Mouse (Mus musculus): ENCODE data around the gene Prdm1. TPM values are rescaled to one million over a fixed set of nuclear protein-coding genes. Genes with fewer than 3 reads are reported as not detected.

Prdm1 gene
- 0.62 and 0.97 TPM in 2 replicates for polyA plus RNA-seq (2014; fragmentation: Nextera tagmentation; extraction: Ambion mirVana)

GRCm38 (mm10) chr10:44528291-44529082 lies at the start of gene Prdm1:
Prdm1 (minus strand) TSS chr10:44528501.
- DNase-seq (ENCODE audit: low spot score) (peak; percentile 48), ATAC-seq (replicated peaks; ENCODE audit: low FRiP score) (peak; percentile 5; the same call in 1 of the 2 replicates)
- H3K4me2 ChIP-seq: peak within 1 kb of the TSS; percentile 84
- peak within 1 kb of the TSS; percentile 72 for H3K9ac ChIP-seq (ENCODE audit: low read depth, low read length)
- peaks cover 32% of the 10 kb centered on the region for H3K27me3 ChIP-seq (replicated peaks; ENCODE audit: control insufficient read depth, insufficient read depth, low read length)
- peak within 1 kb of the TSS; percentile 71 for H3K4me3 ChIP-seq (ENCODE audit: low read depth, low read length)
- H3K36me3 ChIP-seq (ENCODE audit: control insufficient read depth, insufficient read depth, low read length): no peaks in the 10 kb centered on the region
- WGBS: 6% methylated on average over 25 of the region's 25 CpGs
- peaks cover 5% of the 10 kb centered on the region for H3K4me1 ChIP-seq (replicated peaks; ENCODE audit: control insufficient read depth, insufficient read depth, low read length)
- no peaks in the 10 kb centered on the region for H3K9me3 ChIP-seq (ENCODE audit: control insufficient read depth, low read length)
- H3K27ac ChIP-seq (ENCODE audit: low read depth, low read length): no peak within 1 kb of the TSS

DNA sequence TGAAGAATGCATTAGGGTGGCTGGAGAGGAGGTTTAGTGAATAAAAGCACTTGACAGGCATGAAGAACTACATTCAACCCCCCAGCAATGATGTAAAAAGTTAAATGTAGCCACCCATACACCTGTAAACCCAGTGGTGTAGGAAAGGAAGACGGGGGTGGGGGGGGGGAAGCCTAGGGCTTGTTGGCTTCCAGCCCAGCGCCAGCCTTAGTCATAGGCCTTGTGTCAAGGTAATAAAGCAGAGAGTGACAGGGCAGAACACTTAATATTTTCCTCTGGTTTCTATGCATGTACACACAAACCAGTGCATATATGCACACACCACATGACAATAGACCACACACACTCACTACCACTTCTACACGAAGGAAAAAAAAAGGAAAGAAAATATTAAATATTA lies 37.7 kb upstream of the Prdm1 start:
- H3K9ac ChIP-seq (ENCODE audit: low read depth, low read length): no peak overlapping the region
- no peaks in the 10 kb centered on the region for H3K27me3 ChIP-seq (replicated peaks; ENCODE audit: control insufficient read depth, insufficient read depth, low read length)
- no peaks in the 10 kb centered on the region for H3K4me1 ChIP-seq (replicated peaks; ENCODE audit: control insufficient read depth, insufficient read depth, low read length)
- DNase-seq (ENCODE audit: low spot score) (no peak), ATAC-seq (replicated peaks; ENCODE audit: low FRiP score) (no peak)
- no peak overlapping the region for H3K4me3 ChIP-seq (ENCODE audit: low read depth, low read length)
- H3K4me2 ChIP-seq: no peak overlapping the region
- WGBS: 71% methylated on average over 3 of the region's 3 CpGs
- H3K27ac ChIP-seq (ENCODE audit: low read depth, low read length): no peak overlapping the region
- no peaks in the 10 kb centered on the region for H3K9me3 ChIP-seq (ENCODE audit: control insufficient read depth, low read length)
- no peaks in the 10 kb centered on the region for H3K36me3 ChIP-seq (ENCODE audit: control insufficient read depth, insufficient read depth, low read length)

DNA sequence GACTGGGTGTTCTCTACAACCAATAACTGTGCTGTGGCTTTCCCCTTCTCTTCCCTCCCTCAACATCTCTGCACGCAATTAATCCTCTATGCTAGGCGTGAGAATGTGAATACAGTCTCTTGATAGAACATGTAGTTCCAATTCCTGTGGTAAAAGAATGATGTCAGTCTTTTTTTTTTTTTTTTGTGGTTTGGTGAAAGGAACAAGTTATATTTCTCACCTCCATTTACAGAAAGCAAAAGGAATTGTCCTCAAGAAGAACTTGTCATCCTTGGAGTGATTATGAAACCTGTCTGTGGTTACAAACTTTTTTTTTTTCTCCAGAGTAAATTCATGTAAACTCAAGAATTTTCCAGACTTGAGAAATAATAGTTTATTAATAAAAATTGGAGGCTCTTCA lies 36.8 kb upstream of the Prdm1 start:
- H3K4me1 ChIP-seq (replicated peaks; ENCODE audit: control insufficient read depth, insufficient read depth, low read length): no peaks in the 10 kb centered on the region
- H3K4me2 ChIP-seq: no peak overlapping the region
- H3K9me3 ChIP-seq (ENCODE audit: control insufficient read depth, low read length): no peaks in the 10 kb centered on the region
- H3K27me3 ChIP-seq (replicated peaks; ENCODE audit: control insufficient read depth, insufficient read depth, low read length): no peaks in the 10 kb centered on the region
- H3K9ac ChIP-seq (ENCODE audit: low read depth, low read length): no peak overlapping the region
- ATAC-seq (replicated peaks; ENCODE audit: low FRiP score): no peak
- H3K36me3 ChIP-seq (ENCODE audit: control insufficient read depth, insufficient read depth, low read length): no peaks in the 10 kb centered on the region
- no peak for DNase-seq (ENCODE audit: low spot score)
- H3K27ac ChIP-seq (ENCODE audit: low read depth, low read length): no peak overlapping the region
- WGBS: 82% methylated on average over 2 of the region's 2 CpGs
- no peak overlapping the region for H3K4me3 ChIP-seq (ENCODE audit: low read depth, low read length)

DNA sequence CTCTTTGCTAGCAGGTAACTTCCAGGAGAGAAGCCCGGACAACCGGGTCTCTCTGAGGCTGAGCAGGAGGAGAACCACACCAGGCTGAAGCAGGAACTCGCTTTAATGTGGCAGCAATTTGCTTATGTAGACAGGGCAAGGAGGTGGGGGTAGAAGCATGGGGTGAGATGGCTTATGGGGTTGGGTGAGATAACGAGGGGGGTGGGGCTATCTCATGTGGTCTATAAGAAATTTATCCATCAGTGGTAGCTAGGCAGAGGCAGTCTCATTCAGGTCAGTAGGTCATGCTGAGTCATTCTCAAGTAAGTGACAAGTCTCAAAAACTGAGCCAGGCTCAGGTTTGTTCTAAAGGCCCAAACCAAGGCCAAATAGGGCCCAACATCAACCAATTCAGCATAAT lies 28.5 kb upstream of the Prdm1 start:
- DNase-seq (ENCODE audit: low spot score) (no peak), ATAC-seq (replicated peaks; ENCODE audit: low FRiP score) (peak; percentile 78)
- WGBS: 65% methylated on average over 4 of the region's 4 CpGs
- H3K9me3 ChIP-seq (ENCODE audit: control insufficient read depth, low read length): no peaks in the 10 kb centered on the region
- no peak overlapping the region for H3K9ac ChIP-seq (ENCODE audit: low read depth, low read length)
- H3K4me1 ChIP-seq (replicated peaks; ENCODE audit: control insufficient read depth, insufficient read depth, low read length): peaks cover 4% of the 10 kb centered on the region; the same call in 1 of the 2 replicates
- H3K27ac ChIP-seq (ENCODE audit: low read depth, low read length): no peak overlapping the region
- no peak overlapping the region for H3K4me3 ChIP-seq (ENCODE audit: low read depth, low read length)
- H3K27me3 ChIP-seq (replicated peaks; ENCODE audit: control insufficient read depth, insufficient read depth, low read length): no peaks in the 10 kb centered on the region
- H3K4me2 ChIP-seq: no peak overlapping the region
- no peaks in the 10 kb centered on the region for H3K36me3 ChIP-seq (ENCODE audit: control insufficient read depth, insufficient read depth, low read length)

DNA sequence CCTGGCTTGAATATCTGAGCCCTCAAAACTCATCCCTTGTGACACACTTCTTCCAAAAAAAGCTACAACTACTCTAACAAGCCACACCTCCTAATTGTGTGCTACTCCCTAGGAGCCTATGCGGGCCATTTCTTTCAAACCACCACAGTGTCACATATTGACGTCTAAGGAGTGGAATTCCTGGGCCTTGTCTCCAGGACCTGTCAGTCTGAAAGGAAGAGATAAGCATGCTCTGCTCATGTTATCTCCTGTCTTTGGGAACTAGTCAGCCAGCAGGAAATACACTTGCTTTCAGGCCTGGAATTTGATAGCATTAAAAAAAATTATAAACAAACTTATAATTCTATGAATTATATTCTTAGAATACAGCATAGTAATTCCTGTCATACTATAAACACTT lies 27.0 kb upstream of the Prdm1 start:
- ATAC-seq (replicated peaks; ENCODE audit: low FRiP score) (peak; percentile 84), DNase-seq (ENCODE audit: low spot score) (no peak)
- Histone ChIP-seq H3K27ac (ENCODE audit: low read depth, low read length) (no peak overlapping the region), H3K27me3 (replicated peaks; ENCODE audit: control insufficient read depth, insufficient read depth, low read length) (no peaks in the 10 kb centered on the region), H3K4me1 (replicated peaks; ENCODE audit: control insufficient read depth, insufficient read depth, low read length) (peaks cover 4% of the 10 kb centered on the region; the same call in 1 of the 2 replicates), H3K4me3 (ENCODE audit: low read depth, low read length) (no peak overlapping the region), H3K9ac (ENCODE audit: low read depth, low read length) (no peak overlapping the region), H3K36me3 (ENCODE audit: control insufficient read depth, insufficient read depth, low read length) (no peaks in the 10 kb centered on the region), H3K4me2 (no peak overlapping the region), H3K9me3 (ENCODE audit: control insufficient read depth, low read length) (no peaks in the 10 kb centered on the region)
- WGBS: 15% methylated on average over 2 of the region's 2 CpGs

DNA sequence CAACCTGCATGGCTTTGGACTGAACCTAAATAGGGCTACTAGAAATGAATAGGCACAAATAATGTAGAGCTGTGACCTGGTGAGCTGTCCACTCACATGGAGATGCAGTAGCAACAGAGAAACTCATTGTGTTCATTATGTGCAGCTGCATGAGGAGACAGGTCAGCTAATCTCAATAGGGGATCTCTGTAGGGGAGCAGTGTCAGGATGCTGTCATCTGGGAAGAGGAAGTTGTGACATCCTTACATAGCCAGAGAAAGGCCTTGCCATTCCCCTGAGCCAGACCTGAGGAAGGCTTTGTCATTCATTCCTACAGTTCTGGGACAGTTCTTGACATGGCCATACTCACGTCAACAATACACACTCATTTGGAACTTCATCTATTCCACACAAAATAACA lies 25.3 kb upstream of the Prdm1 start:
- DNase-seq (ENCODE audit: low spot score) (no peak), ATAC-seq (replicated peaks; ENCODE audit: low FRiP score) (no peak)
- WGBS: 84% methylated on average over 1 of the region's 1 CpGs
- H3K4me2 ChIP-seq: no peak overlapping the region
- no peak overlapping the region for H3K9ac ChIP-seq (ENCODE audit: low read depth, low read length)
- no peak overlapping the region for H3K27ac ChIP-seq (ENCODE audit: low read depth, low read length)
- no peaks in the 10 kb centered on the region for H3K27me3 ChIP-seq (replicated peaks; ENCODE audit: control insufficient read depth, insufficient read depth, low read length)
- H3K36me3 ChIP-seq (ENCODE audit: control insufficient read depth, insufficient read depth, low read length): no peaks in the 10 kb centered on the region
- H3K9me3 ChIP-seq (ENCODE audit: control insufficient read depth, low read length): no peaks in the 10 kb centered on the region
- H3K4me3 ChIP-seq (ENCODE audit: low read depth, low read length): no peak overlapping the region
- peaks cover 4% of the 10 kb centered on the region; the same call in 1 of the 2 replicates for H3K4me1 ChIP-seq (replicated peaks; ENCODE audit: control insufficient read depth, insufficient read depth, low read length)

- H3K27ac ChIP-seq (ENCODE audit: low read depth, low read length): no peak overlapping the region
These were observed 10.8 kb upstream of the Prdm1 start for GRCm38 (mm10) chr10:44539033-44539578.

DNA sequence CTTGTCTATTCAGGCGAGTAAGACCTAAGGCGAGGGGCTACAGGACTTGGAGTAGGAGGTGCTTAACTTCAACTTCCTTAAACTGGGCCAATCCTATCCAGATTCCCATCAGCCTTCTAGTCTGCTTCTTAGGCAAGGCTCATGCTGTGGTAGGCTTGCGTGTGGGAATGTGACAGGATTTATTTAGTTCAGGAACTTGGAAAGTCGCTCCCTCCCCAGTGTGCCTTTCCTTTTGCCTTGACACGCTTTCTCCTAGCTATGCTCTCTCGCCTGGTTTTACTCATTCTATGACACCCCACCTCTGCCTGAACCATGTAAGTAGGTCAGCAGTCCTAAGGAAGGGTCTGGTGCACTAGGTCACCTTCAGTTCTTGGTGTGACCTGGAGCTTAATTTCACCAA lies 9.8 kb upstream of the Prdm1 start:
- Histone ChIP-seq H3K4me3 (ENCODE audit: low read depth, low read length) (no peak overlapping the region), H3K9ac (ENCODE audit: low read depth, low read length) (no peak overlapping the region), H3K27me3 (replicated peaks; ENCODE audit: control insufficient read depth, insufficient read depth, low read length) (no peaks in the 10 kb centered on the region), H3K9me3 (ENCODE audit: control insufficient read depth, low read length) (no peaks in the 10 kb centered on the region), H3K4me1 (replicated peaks; ENCODE audit: control insufficient read depth, insufficient read depth, low read length) (peaks cover 5% of the 10 kb centered on the region; the same call in 1 of the 2 replicates), H3K4me2 (no peak overlapping the region), H3K36me3 (ENCODE audit: control insufficient read depth, insufficient read depth, low read length) (no peaks in the 10 kb centered on the region), H3K27ac (ENCODE audit: low read depth, low read length) (no peak overlapping the region)
- 68% methylated on average over 6 of the region's 6 CpGs for WGBS
- ATAC-seq (replicated peaks; ENCODE audit: low FRiP score) (peak; percentile 18; the same call in 1 of the 2 replicates), DNase-seq (ENCODE audit: low spot score) (no peak)

More at GRCm38 (mm10) chr10:44539033-44539578, 10.8 kb upstream of the Prdm1 start:
- Histone ChIP-seq H3K36me3 (ENCODE audit: control insufficient read depth, insufficient read depth, low read length) (no peaks in the 10 kb centered on the region), H3K4me3 (ENCODE audit: low read depth, low read length) (peak overlapping the region; percentile 12; the same call in 1 of the 2 replicates), H3K9ac (ENCODE audit: low read depth, low read length) (0 out of 2 replicates have a peak overlapping the region, but pooled peaks have one; percentile 25), H3K4me1 (replicated peaks; ENCODE audit: control insufficient read depth, insufficient read depth, low read length) (peaks cover 5% of the 10 kb centered on the region; the same call in 1 of the 2 replicates), H3K27me3 (replicated peaks; ENCODE audit: control insufficient read depth, insufficient read depth, low read length) (no peaks in the 10 kb centered on the region), H3K4me2 (peak overlapping the region; percentile 57), H3K9me3 (ENCODE audit: control insufficient read depth, low read length) (no peaks in the 10 kb centered on the region)
- peak; percentile 40 for DNase-seq (ENCODE audit: low spot score)
- 0 out of 2 replicates have a peak, but pooled peaks have one; percentile 34 for ATAC-seq (replicated peaks; ENCODE audit: low FRiP score)
- 6% methylated on average over 14 of the region's 14 CpGs for WGBS

Measured in liver, embryonic 11.5 days (tissue).